Mouse (Mus musculus) CH12.LX (cell line): ENCODE results near the gene Gucy2e.

Experiments used
- CTCF ChIP-seq, 2 experiments: IDR thresholded peaks in 1 of 2; conservative IDR thresholded peaks in 1 of 2; 2 replicates each; pipeline ENCODE4 v1.5.1; 2011 to 2012; ENCODE audit warnings: low read depth in 2 of 2, low read length in 2 of 2, improper control_type of control experiment in 1 of 2, inconsistent platforms in 1 of 2, mild to moderate bottlenecking in 1 of 2, moderate library complexity in 1 of 2
- ELF1 ChIP-seq: IDR thresholded peaks from 2 replicates; pipeline ENCODE4 v1.6.1; 2014; ENCODE audit warnings: low read depth, mild to moderate bottlenecking, inconsistent platforms, low read length, improper control_type of control experiment
- EP300 ChIP-seq: IDR thresholded peaks from 2 replicates; pipeline ENCODE4 v1.6.1; 2011; ENCODE audit warnings: low read length, improper control_type of control experiment
- HCFC1 ChIP-seq: IDR thresholded peaks from 2 replicates; pipeline ENCODE4 v1.6.1; 2012; ENCODE audit warnings: low read depth, mild to moderate bottlenecking, inconsistent platforms, low read length, improper control_type of control experiment
- MAFK ChIP-seq: IDR thresholded peaks from 2 replicates; pipeline ENCODE4 v1.6.1; 2011; ENCODE audit warnings: low read length, improper control_type of control experiment; ENCODE audit not compliant: insufficient replicate concordance
- MAX ChIP-seq: IDR thresholded peaks from 2 replicates; pipeline ENCODE4 v1.6.1; 2011; ENCODE audit warnings: low read length, improper control_type of control experiment
- MXI1 ChIP-seq: IDR thresholded peaks from 2 replicates; pipeline ENCODE4 v1.6.1; 2011; ENCODE audit warnings: mild to moderate bottlenecking, low read depth, low read length, improper control_type of control experiment
- NELFE ChIP-seq: IDR thresholded peaks from 2 replicates; pipeline ENCODE4 v1.6.1; 2011; ENCODE audit warnings: low read depth, low read length, improper control_type of control experiment
- NRF1 ChIP-seq: IDR thresholded peaks from 2 replicates; pipeline ENCODE4 v1.6.1; 2014; ENCODE audit warnings: low read depth, mild to moderate bottlenecking, inconsistent platforms, low read length, improper control_type of control experiment, moderate library complexity
- POLR2AphosphoS2 ChIP-seq: IDR thresholded peaks from 2 replicates; pipeline ENCODE4 v1.6.1; 2011; ENCODE audit warnings: low read depth, low read length, improper control_type of control experiment
- SIN3A ChIP-seq: IDR thresholded peaks from 2 replicates; pipeline ENCODE4 v1.6.1; 2012; ENCODE audit warnings: low read length, improper control_type of control experiment, inconsistent platforms
- USF1 ChIP-seq: IDR thresholded peaks from 2 replicates; pipeline ENCODE4 v1.6.1; 2014; ENCODE audit warnings: low read depth, mild to moderate bottlenecking, inconsistent platforms, low read length, improper control_type of control experiment

GRCm38 (mm10) chr11:69174722-69175121 is 62.1 kb downstream of the Gucy2e start:
- TF ChIP-seq MAFK (no peak), HCFC1 (no peak), CTCF (conservative IDR thresholded peaks at IDR 0.05 in 1 of 2, IDR thresholded peaks at IDR 0.05 in 1 of 2; ENCODE audit: low read depth in 2 of 2, low read length in 2 of 2) (no peak), MAX (no peak), EP300 (no peak), NRF1 (no peak), USF1 (no peak), SIN3A (no peak), NELFE (no peak), MXI1 (no peak), ELF1 (no peak), POLR2AphosphoS2 (no peak)
